Mouse (Mus musculus) heart, embryonic 12.5 days (tissue): ENCODE data around the gene Map2. TPM values are rescaled to one million over a fixed set of nuclear protein-coding genes. Genes with fewer than 3 reads are reported as not detected.

Experiments
- ATAC-seq: fragments of 200-750 bp; cut with Nextera tagmentation; 2 replicates; pipeline ENCODE4 v1.8.0; 2017; ENCODE audit warnings: moderate TSS enrichment, moderate library complexity; ENCODE audit not compliant: insufficient number of reproducible peaks, low FRiP score
- H3K27ac ChIP-seq: fragments of 300-500 bp; sonication (generic); 2 replicates; pipeline ENCODE4 v1.5.1; 2016; ENCODE audit warnings: mild to moderate bottlenecking, moderate library complexity; ENCODE audit not compliant: poor library complexity, severe bottlenecking
- H3K27me3 ChIP-seq: fragments of 300-500 bp; sonication (generic); replicated peaks from 2 replicates; pipeline ENCODE4 v1.6.1; 2016; ENCODE audit warnings: mild to moderate bottlenecking, moderate library complexity
- H3K36me3 ChIP-seq: fragments of 300-500 bp; sonication (generic); 2 replicates; pipeline ENCODE4 v1.6.1; 2016; ENCODE audit warnings: mild to moderate bottlenecking, moderate library complexity
- H3K4me1 ChIP-seq: fragments of 300-500 bp; sonication (generic); replicated peaks from 2 replicates; pipeline ENCODE4 v1.6.1; 2016; ENCODE audit warnings: mild to moderate bottlenecking
- H3K4me2 ChIP-seq: fragments of 300-500 bp; sonication (generic); 2 replicates; pipeline ENCODE4 v1.6.1; 2016; ENCODE audit warnings: mild to moderate bottlenecking, moderate library complexity
- H3K4me3 ChIP-seq: fragments of 300-500 bp; sonication (generic); 2 replicates; pipeline ENCODE4 v1.5.1; 2016; ENCODE audit warnings: mild to moderate bottlenecking
- H3K9ac ChIP-seq: fragments of 300-500 bp; sonication (generic); 2 replicates; pipeline ENCODE4 v1.6.1; 2016; ENCODE audit warnings: mild to moderate bottlenecking, moderate library complexity
- H3K9me3 ChIP-seq: fragments of 300-500 bp; sonication (generic); replicated peaks from 2 replicates; pipeline ENCODE4 v1.6.1; 2016; ENCODE audit warnings: mild to moderate bottlenecking, moderate library complexity
- WGBS: fragments of 180-500 bp; shearing (Covaris S2); methylation state at CpG from one replicate; pipeline ENCODE4 v1.1.7; 2016; 5-methylcytosine and 5-hydroxymethylcytosine counted together
- polyA plus RNA-seq: library from polyadenylated mRNA; unstranded; fragments of >200 nt; fragmentation: Nextera tagmentation; extraction: Ambion mirVana; gene quantifications from 2 replicates; pipeline ENCODE4 v1.2.1, GENCODE M21; 2016

The Map2 gene
- polyA plus RNA-seq, 1 experiment from 2014 or later = 3.9 TPM

DNA sequence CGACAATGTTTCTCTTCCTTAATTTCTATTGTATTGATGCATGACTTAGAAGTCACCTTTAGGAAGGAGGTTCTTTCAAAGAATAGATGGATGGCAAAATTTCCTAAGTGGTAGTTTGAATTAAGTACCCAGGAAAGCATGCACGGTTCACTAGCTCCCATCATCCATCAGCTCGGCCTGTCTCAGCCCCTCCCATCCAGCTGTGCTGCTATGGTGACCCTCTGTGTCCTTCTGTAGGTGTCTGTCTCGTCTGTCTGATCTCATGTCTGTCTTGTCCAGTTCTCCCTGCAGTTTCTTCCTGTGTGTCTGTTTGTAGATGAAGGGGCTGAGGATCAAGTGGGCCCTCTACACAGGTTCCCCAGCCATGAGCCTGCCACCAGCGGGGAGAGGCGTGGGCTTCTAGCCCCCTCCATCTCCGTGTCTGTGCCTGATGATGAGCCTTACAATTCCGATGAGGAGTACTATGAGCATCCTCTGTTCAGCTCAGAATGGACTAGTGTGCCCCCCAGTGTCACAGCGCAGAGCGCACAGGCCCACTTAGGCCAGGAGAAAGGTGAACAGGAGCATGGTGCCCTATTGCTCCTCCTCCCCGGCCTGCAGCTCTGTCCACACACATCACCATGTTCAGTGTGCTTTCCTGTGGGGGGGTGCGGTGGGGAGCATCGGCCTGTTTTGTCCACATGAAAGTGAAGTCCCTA, 232.3 kb downstream of the Map2 start:
- Histone ChIP-seq H3K27me3 (no peaks in the 10 kb centered on the region), H3K4me3 (no peak overlapping the region), H3K9ac (no peak overlapping the region), H3K9me3 (no peaks in the 10 kb centered on the region), H3K4me1 (no peaks in the 10 kb centered on the region), H3K27ac (no peak overlapping the region), H3K36me3 (no peaks in the 10 kb centered on the region), H3K4me2 (no peak overlapping the region)
- ATAC-seq = no peak
- WGBS = 67% methylated on average over 13 of the region's 13 CpGs

DNA sequence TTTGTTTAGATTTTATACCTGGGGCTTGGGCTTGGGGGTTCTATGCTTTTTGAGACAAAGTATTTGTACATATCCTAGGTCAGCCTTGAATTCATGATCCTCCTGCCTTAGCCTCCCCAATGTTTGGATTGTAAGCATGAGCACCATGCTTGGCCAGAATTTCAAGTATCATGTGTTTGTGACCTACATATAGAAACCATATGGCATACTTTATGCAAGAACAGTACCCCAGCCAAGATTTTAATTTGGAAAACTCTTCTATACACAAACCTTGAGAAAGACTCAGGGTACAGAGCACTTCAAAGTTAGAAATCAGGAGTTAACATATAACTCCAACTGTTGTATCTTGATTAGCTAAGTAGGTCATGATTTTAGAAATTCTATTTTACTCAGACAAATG, 243.3 kb downstream of the Map2 start:
- ATAC-seq = no peak
- H3K36me3 ChIP-seq = no peaks in the 10 kb centered on the region

DNA sequence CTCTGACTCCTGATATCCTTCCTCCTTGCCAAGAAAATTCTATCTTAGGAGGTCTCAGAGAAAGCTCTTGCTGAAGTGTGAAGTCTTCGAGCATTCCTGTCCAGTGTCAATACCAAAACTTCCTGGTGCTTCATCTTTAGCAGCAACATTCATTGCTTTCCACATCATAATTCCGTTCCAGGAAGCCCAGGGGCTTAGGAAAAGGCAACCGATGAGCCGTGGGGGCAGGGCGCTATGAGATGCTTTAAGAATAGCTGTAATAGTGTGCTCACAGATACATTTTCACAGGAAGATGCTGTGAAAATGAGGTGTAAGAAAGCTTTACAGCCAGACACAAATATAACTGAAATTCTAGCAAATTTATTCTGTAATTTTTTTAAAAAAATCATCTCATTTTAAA, 251.0 kb downstream of the Map2 start:
- no peaks in the 10 kb centered on the region for H3K9me3 ChIP-seq
- no peak overlapping the region for H3K4me3 ChIP-seq
- H3K36me3 ChIP-seq = no peaks in the 10 kb centered on the region
- no peaks in the 10 kb centered on the region for H3K4me1 ChIP-seq
- no peak for ATAC-seq
- 79% methylated on average over 5 of the region's 5 CpGs for WGBS
- no peak overlapping the region for H3K9ac ChIP-seq
- H3K4me2 ChIP-seq = no peak overlapping the region
- H3K27me3 ChIP-seq = no peaks in the 10 kb centered on the region
- H3K27ac ChIP-seq = no peak overlapping the region

More for the DNA sequence above, 243.3 kb downstream of the Map2 start:
- Histone ChIP-seq H3K4me3 (no peak overlapping the region), H3K4me1 (no peaks in the 10 kb centered on the region), H3K27ac (no peak overlapping the region), H3K9ac (no peak overlapping the region), H3K4me2 (no peak overlapping the region), H3K9me3 (no peaks in the 10 kb centered on the region; the same call in 1 of the 2 replicates), H3K27me3 (no peaks in the 10 kb centered on the region)

DNA sequence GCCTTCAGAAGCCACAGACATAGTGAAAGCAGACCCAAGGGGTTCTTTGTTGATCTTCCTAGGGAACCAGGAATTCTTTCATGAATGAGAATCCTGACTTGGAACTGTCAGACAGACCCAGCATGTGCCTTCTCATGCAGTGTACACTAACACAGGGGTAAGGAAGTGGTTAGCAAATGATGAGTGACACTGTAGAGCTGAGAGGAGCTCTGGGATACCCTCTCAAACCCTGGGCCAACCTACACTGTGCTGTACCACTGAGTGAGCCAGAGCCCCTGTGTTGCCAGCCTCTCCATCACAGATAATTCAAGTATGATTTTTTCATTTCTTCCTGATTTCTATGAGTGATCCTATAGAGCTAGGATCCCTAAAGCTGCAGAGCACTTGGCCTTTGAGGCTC, 255.9 kb downstream of the Map2 start:
- Histone ChIP-seq H3K9me3 (no peaks in the 10 kb centered on the region), H3K4me1 (no peaks in the 10 kb centered on the region), H3K4me3 (no peak overlapping the region), H3K9ac (no peak overlapping the region), H3K27ac (no peak overlapping the region), H3K36me3 (no peaks in the 10 kb centered on the region), H3K27me3 (no peaks in the 10 kb centered on the region), H3K4me2 (no peak overlapping the region)
- no peak for ATAC-seq

DNA sequence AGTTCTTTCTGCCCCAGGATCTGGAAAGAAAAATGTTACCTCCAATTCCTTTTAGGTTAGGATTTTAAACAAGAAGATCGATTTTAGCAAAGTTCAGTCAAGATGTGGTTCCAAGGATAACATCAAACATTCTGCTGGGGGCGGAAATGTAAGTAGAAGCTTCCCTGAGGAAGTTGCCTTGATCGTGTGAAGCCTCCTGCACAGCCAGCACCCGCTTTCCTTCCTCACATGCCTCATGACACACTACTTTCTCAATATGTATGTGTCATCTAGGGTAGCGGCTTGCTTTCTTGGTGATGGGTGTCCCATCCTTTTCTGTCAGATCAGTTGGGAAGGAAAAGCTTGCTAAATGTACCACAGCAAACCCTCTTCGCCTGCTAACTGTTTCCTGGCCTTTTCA, 256.4 kb downstream of the Map2 start:
- Histone ChIP-seq H3K4me1 (no peaks in the 10 kb centered on the region), H3K4me3 (no peak overlapping the region), H3K9ac (no peak overlapping the region), H3K27ac (no peak overlapping the region), H3K27me3 (no peaks in the 10 kb centered on the region), H3K36me3 (no peaks in the 10 kb centered on the region), H3K4me2 (no peak overlapping the region), H3K9me3 (no peaks in the 10 kb centered on the region)
- no peak for ATAC-seq
- WGBS = 80% methylated on average over 6 of the region's 6 CpGs

DNA sequence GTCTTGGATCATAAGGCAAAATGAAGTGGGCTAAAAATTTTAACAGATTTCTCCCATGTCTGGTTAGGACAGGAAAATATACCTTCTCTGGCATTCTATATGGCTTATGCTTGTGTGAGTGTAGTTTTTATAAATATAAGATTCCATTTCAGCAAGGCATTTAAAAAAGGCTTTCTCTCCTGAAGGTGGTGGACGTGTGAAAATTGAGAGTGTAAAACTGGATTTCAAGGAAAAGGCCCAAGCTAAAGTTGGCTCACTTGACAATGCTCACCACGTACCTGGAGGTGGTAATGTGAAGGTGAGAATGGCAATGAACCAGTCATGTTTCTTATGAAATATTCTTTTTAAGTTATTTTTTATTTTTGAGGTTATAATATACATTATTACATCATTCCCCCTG, 263.0 kb downstream of the Map2 start:
- Histone ChIP-seq H3K9ac (no peak overlapping the region), H3K4me2 (no peak overlapping the region), H3K27me3 (no peaks in the 10 kb centered on the region), H3K27ac (no peak overlapping the region), H3K4me3 (no peak overlapping the region), H3K36me3 (no peaks in the 10 kb centered on the region), H3K9me3 (no peaks in the 10 kb centered on the region), H3K4me1 (no peaks in the 10 kb centered on the region)
- WGBS = 62% methylated on average over 2 of the region's 2 CpGs
- no peak for ATAC-seq

DNA sequence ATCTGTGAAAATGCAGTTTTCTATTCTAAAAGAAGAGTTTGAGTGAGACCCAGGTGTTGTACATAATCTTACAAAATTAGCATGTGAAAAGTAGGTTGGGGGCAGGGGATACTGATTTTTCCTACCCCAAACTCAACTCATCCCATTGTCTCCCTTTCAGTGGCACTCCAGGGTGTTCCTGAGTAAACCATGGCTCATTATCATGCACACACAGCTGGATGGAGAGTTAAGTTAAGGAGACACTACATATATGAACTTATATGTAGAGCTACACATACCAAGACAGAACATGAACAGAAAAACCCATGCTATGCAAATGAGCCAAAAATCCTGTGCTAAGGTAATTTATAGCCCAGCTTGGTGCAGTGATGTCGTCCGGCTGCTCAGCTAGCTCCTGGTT, 267.8 kb downstream of the Map2 start:
- Histone ChIP-seq H3K9ac (no peak overlapping the region), H3K27me3 (no peaks in the 10 kb centered on the region), H3K36me3 (no peaks in the 10 kb centered on the region), H3K9me3 (no peaks in the 10 kb centered on the region), H3K4me2 (no peak overlapping the region), H3K4me3 (no peak overlapping the region), H3K27ac (no peak overlapping the region), H3K4me1 (no peaks in the 10 kb centered on the region)
- 85% methylated on average over 2 of the region's 2 CpGs for WGBS
- no peak for ATAC-seq

DNA sequence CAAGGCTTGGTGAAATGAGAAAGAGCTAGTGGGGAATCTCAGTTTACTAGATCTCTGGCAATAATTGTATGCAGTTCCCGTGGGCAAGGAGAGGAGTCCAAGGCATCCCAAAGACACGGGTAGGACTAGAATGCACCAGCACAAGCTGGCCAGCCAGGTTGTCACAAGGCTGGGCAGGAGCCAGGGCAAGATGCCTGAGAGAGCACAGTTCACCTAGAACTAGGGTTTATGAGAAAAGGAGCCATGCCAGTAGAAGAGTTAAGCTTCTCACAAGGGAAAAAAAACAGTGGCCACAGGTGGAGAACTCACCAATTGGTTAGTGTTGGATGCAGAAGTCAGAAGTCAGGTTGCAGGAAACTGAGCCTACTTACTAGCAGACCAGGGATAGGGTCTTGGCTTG, 274.4 kb downstream of the Map2 start:
- 60% methylated on average over 2 of the region's 2 CpGs for WGBS
- no peaks in the 10 kb centered on the region for H3K4me1 ChIP-seq
- no peak for ATAC-seq

DNA sequence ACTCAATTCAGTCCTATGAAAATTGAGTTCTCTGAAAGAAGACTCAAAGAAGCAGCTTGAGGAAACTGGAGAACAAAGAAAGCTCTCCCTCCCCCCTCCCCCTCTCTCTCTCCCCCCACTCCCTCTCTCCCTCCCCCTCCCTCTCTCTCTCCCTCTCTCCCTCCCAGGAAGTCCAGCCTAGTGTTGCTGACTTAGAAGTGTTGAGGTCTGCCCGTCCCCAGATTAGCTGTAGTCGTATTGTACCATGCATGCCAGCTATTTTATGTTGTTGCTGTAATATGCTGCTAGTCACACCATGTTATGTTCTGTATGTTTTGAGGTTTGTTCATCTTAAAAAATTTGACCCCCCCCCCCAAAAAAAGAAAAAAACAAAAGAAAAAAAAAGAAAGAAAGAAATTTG, 281.5 kb downstream of the Map2 start:
- ATAC-seq = no peak
- Histone ChIP-seq H3K4me1 (no peaks in the 10 kb centered on the region), H3K4me3 (no peak overlapping the region), H3K9me3 (no peaks in the 10 kb centered on the region), H3K27ac (no peak overlapping the region), H3K36me3 (no peaks in the 10 kb centered on the region), H3K4me2 (no peak overlapping the region), H3K27me3 (no peaks in the 10 kb centered on the region), H3K9ac (no peak overlapping the region)
- WGBS = 13% methylated on average over 2 of the region's 2 CpGs

More for the DNA sequence above, 274.4 kb downstream of the Map2 start:
- Histone ChIP-seq H3K36me3 (no peaks in the 10 kb centered on the region), H3K27ac (no peak overlapping the region), H3K4me3 (no peak overlapping the region), H3K27me3 (no peaks in the 10 kb centered on the region), H3K9me3 (no peaks in the 10 kb centered on the region), H3K4me2 (no peak overlapping the region), H3K9ac (no peak overlapping the region)

DNA sequence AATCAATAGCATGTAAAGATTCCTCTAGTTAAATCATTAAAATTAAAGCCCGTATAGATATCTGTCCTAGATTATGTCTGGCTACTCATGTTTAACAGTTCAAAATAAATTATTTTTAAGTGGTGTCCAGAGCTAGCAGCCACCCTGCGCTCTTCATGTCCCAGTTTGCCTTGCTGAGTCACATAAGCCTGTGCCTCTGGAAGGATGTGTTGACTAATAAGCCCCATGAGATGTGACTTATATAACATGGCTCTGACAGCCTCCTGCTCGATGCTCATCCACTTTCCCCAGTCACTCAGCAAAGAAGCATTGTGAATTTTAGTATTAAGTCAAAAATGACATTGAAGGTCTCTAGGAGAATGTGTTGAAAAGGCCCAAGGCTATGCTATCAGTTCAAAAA, 282.7 kb downstream of the Map2 start:
- Histone ChIP-seq H3K4me2 (no peak overlapping the region), H3K27ac (no peak overlapping the region), H3K4me1 (no peaks in the 10 kb centered on the region), H3K9ac (no peak overlapping the region), H3K9me3 (no peaks in the 10 kb centered on the region), H3K36me3 (no peaks in the 10 kb centered on the region), H3K27me3 (no peaks in the 10 kb centered on the region), H3K4me3 (no peak overlapping the region)
- 63% methylated on average over 3 of the region's 3 CpGs for WGBS
- ATAC-seq = no peak

DNA sequence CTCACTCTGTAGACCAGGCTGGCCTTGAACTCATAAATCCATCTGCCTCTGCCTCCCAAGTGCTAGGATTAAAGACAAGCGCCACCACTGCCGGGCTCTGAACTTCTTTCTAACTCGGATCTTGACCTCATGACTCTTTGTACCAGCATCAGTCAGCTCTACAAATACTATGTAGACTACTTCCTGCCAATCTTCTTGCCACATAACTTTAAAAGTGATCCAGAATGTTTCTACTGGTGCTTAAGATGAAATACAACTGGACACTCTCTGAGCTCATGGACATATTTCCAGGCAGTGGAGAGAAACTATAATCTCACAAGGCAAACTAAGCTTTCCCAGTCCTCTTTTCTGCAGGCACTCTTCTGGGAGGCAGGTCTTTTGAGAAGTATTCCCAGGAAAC, 284.3 kb downstream of the Map2 start:
- no peaks in the 10 kb centered on the region for H3K4me1 ChIP-seq
- WGBS = 68% methylated on average over 3 of the region's 3 CpGs

DNA sequence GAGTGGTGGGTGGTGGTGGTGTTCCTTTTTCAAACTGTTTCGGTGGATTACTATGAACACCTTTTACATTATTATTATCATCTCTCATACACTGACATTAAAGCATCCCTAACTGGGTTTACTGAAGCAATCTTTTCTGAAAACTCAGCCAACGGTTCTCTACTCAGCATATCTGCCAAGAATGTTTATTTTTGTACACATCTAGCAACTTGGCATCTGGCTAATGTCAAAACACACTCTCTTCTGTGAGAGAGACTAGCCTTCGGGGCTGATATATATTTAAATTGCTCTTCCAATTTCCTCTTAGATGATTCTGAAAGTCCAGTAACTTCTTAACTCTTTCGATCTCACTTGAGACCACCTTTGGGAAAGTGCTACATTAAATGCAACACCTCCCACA, 285.8 kb downstream of the Map2 start:
- Histone ChIP-seq H3K27me3 (no peaks in the 10 kb centered on the region), H3K9ac (no peak overlapping the region), H3K27ac (no peak overlapping the region), H3K36me3 (no peaks in the 10 kb centered on the region), H3K4me1 (no peaks in the 10 kb centered on the region), H3K4me3 (no peak overlapping the region), H3K9me3 (no peaks in the 10 kb centered on the region), H3K4me2 (no peak overlapping the region)
- ATAC-seq = no peak
- WGBS = 45% methylated on average over 4 of the region's 4 CpGs

More for the DNA sequence above, 284.3 kb downstream of the Map2 start:
- H3K9me3 ChIP-seq = no peaks in the 10 kb centered on the region
- no peak overlapping the region for H3K9ac ChIP-seq
- no peaks in the 10 kb centered on the region for H3K36me3 ChIP-seq
- H3K27me3 ChIP-seq = no peaks in the 10 kb centered on the region
- H3K4me3 ChIP-seq = no peak overlapping the region
- H3K4me2 ChIP-seq = no peak overlapping the region
- no peak overlapping the region for H3K27ac ChIP-seq
- ATAC-seq = no peak
